ENCODE assay signal across 20 mouse cellular contexts in the genomic region with DNA sequence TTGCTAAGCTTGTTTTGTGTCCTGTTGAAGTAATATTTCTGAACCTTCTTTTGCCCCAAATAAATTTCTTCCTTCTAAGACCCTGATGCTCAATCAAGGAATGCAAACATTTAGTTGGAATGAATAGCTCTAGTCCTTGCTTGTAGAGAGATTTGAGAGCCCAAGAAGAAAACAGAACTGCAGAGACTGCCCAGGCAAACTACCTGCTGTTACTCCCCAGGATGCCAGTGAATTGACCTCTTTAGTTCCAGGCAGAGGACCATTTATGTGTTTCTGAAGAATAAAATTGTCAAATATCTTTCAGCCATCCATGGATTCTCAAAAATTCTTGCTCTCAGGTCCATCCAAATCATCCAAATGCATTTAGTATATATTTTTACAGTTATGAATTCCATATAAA.
"Had no signal": no experiment of that assay in that cellular context is flagged by ENCODE, and none has a peak within 500 bp of the region (broad histone marks: within the 10 kb centered on the region; RNA-seq: fewer than 3 reads in every experiment).

No protein-coding gene starts in this region.

- H3K27ac ChIP-seq: layer of hippocampus, adult 2 months; left cerebral cortex, adult 2 months; limb, embryonic 12.5 days; limb, embryonic 15.5 days; liver, embryonic 14.5 days; macrophage; midbrain, embryonic 12.5 days; midbrain, embryonic 15.5 days; neural tube, embryonic 12.5 days; neural tube, embryonic 15.5 days had no signal

- ATAC-seq: liver, postnatal 0 days; lung, postnatal 0 days; midbrain, embryonic 15.5 days had no signal

- H3K4me1 ChIP-seq: limb, embryonic 12.5 days; limb, embryonic 15.5 days; midbrain, embryonic 12.5 days; midbrain, embryonic 15.5 days; neural tube, embryonic 12.5 days; neural tube, embryonic 15.5 days had no signal

- H3K4me3 ChIP-seq: layer of hippocampus, adult 2 months; left cerebral cortex, adult 2 months; limb, embryonic 12.5 days; limb, embryonic 15.5 days; midbrain, embryonic 12.5 days; midbrain, embryonic 15.5 days; neural tube, embryonic 12.5 days; neural tube, embryonic 15.5 days had no signal

- DNase-seq: kidney, adult 9 months; kidney, postnatal 14 days; layer of hippocampus, adult 9-11 months; left cerebral cortex, postnatal 4 days; liver, postnatal 0 days; lung, embryonic 14.5 days; retina, postnatal 1 day; thymus, adult 18-20 months; thymus, postnatal 36 days had no signal

- H3K27me3 ChIP-seq: limb, embryonic 12.5 days; limb, embryonic 15.5 days; midbrain, embryonic 12.5 days; midbrain, embryonic 15.5 days; neural tube, embryonic 12.5 days; neural tube, embryonic 15.5 days had no signal
